8 mouse cellular contexts compared by ENCODE assay signal in the genomic region with DNA sequence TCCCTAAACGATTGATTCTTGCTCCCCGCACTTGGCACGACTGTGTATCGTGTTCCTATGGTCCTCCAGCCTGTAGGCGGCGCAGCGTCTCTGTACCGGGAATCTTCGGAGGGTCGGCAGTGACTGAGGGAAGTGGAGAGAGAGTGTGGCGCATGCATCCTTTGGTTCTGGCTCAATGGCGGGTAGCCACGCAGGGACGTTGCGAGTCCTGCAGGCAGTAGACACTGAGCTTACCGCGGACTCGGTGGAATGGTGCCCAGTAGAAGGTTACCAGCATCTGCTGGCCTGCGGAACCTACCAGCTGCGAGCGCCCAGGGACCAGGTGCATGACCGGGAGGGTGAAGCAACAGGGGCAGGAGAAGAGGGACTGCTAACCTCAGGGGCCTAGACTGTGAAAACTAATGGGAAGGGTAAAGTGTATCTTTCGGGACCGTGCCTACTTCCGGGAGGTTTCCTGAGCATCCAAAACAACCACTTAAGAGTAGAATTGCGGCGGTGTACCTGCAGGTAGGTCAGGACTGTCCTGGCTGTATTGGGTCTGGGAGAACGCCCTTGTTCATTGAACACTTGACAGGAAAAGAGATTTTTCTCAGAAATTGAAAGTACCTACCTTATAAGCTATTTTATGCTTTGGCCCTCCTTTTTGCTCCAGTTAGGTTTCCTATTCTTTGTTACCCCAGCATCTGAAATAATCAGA. TPM values are rescaled to one million over a fixed set of nuclear protein-coding genes. Genes with fewer than 3 reads are reported as not detected.
A peak's percentile ranks its signal among the peaks of the same experiment; 100 is the strongest.
DNase-seq lines count a peak whose midpoint lies in the region; ATAC-seq and TF ChIP-seq lines count a peak whose summit lies in the region.

A gene (plus strand): TSS at position 97 of the 697 bp plus-strand sequence.

- peak; percentile 54; the same call in 1 of the 2 replicates for TF ChIP-seq EP300 in ES-Bruce4 (IDR thresholded peaks at IDR 0.05; ENCODE audit: insufficient read depth, low read depth, low read length)

- peak within 1 kb of the TSS; percentile 78 for H3K4me2 ChIP-seq in forebrain, embryonic 14.5 days (ENCODE audit: low read length)

- H3K27ac ChIP-seq in ES-Bruce4 (ENCODE audit: insufficient read depth, low read length): no peak within 1 kb of the TSS
- H3K27ac ChIP-seq in forebrain, embryonic 14.5 days (ENCODE audit: low read depth, low read length): 0 out of 2 replicates have a peak within 1 kb of the TSS, but pooled peaks have one; percentile 9

- H3K4me1 ChIP-seq in ES-Bruce4 (ENCODE audit: control insufficient read depth, insufficient read depth, low read length): peaks cover 1% of the 10 kb centered on the region
- H3K4me1 ChIP-seq in forebrain, embryonic 14.5 days (ENCODE audit: control insufficient read depth, insufficient read depth, low read length): peaks cover 6% of the 10 kb centered on the region
- H3K4me1 ChIP-seq in lung, adult 2 months (ENCODE audit: control insufficient read depth, insufficient read depth, low read length): 0 out of 2 replicates have a peak, but pooled peaks cover 5% of the 10 kb centered on the region

- intact Hi-C loops in heart, postnatal 14 days (cut with DNase I): loop anchor here (5.0 kb wide), 1 partner anchor 40 kb away; no protein-coding TSS in a partner anchor

- peak within 1 kb of the TSS; percentile 67 for H3K9ac ChIP-seq in ES-Bruce4 (ENCODE audit: low read depth, poor library complexity, severe bottlenecking)
- peak within 1 kb of the TSS; percentile 90 for H3K9ac ChIP-seq in forebrain, embryonic 14.5 days (ENCODE audit: low read length)

- peak; percentile 94 for DNase-seq in forebrain, embryonic 14.5 days (ENCODE audit: low spot score)
- peak; percentile 84 to 90 for DNase-seq in heart, postnatal 14 days
- peak; percentile 86 to 91 for DNase-seq in layer of hippocampus, adult 18-20 months (ENCODE audit: low spot score in 2 of 2)
- peak; percentile 83 for DNase-seq in lung, adult 2 months
- DNase-seq in thymus, adult 18-20 months: peak; percentile 65 to 71

- H3K36me3 ChIP-seq in ES-Bruce4 (ENCODE audit: control insufficient read depth, insufficient read depth, low read length, poor library complexity, severe bottlenecking): peaks cover 43% of the 10 kb centered on the region
- peaks cover 55% of the 10 kb centered on the region for H3K36me3 ChIP-seq in forebrain, embryonic 14.5 days (ENCODE audit: control insufficient read depth, insufficient read depth, low read length)

- no peaks in the 10 kb centered on the region for H3K27me3 ChIP-seq in ES-Bruce4 (ENCODE audit: control insufficient read depth, insufficient read depth, low read length, poor library complexity, severe bottlenecking)
- no peaks in the 10 kb centered on the region for H3K27me3 ChIP-seq in forebrain, embryonic 14.5 days (replicated peaks; ENCODE audit: control insufficient read depth, insufficient read depth, low read length)

- peak; percentile 97 for TF ChIP-seq CTCF in ES-Bruce4 (IDR thresholded peaks at IDR 0.05; ENCODE audit: low read depth, low read length)
- peak; percentile 85 for TF ChIP-seq CTCF in lung, adult 2 months (IDR thresholded peaks at IDR 0.05; ENCODE audit: insufficient read depth, low read length)

- ATAC-seq in cerebellum, adult (ENCODE audit: insufficient number of reproducible peaks, low FRiP score, low TSS enrichment): peak; percentile 83
- ATAC-seq in forebrain, embryonic 14.5 days: peak; percentile 97
- ATAC-seq in neutrophil, adult 5-6 weeks (ENCODE audit: extremely low read depth, insufficient number of reproducible peaks, low FRiP score, poor library complexity, severe bottlenecking): peak; percentile 96

- peak within 1 kb of the TSS; percentile 88 for H3K4me3 ChIP-seq in ES-Bruce4 (ENCODE audit: low read depth, low read length)
- peak within 1 kb of the TSS; percentile 76 for H3K4me3 ChIP-seq in forebrain, embryonic 14.5 days (ENCODE audit: low read depth, low read length)
- H3K4me3 ChIP-seq in lung, adult 2 months (replicated peaks; ENCODE audit: extremely low read depth, low read depth, low read length): peak within 1 kb of the TSS; percentile 97

- peak; percentile 87 for TF ChIP-seq POLR2A in ES-Bruce4 (IDR thresholded peaks at IDR 0.05; ENCODE audit: insufficient read depth, low read length)
- TF ChIP-seq POLR2A in lung, adult 2 months (IDR thresholded peaks at IDR 0.05; ENCODE audit: borderline replicate concordance, extremely low read depth, low read depth, low read length): peak; percentile 80; the same call in 1 of the 2 replicates

- 1% methylated on average over 28 of the region's 28 CpGs for WGBS in forebrain, embryonic 14.5 days
- WGBS in lung, adult 2 months: 2% methylated on average over 28 of the region's 28 CpGs

- no peaks in the 10 kb centered on the region for H3K9me3 ChIP-seq in ES-Bruce4 (replicated peaks; ENCODE audit: control insufficient read depth, insufficient read depth, low read length, poor library complexity, severe bottlenecking)
- H3K9me3 ChIP-seq in forebrain, embryonic 14.5 days (replicated peaks; ENCODE audit: control insufficient read depth, low read length): no peaks in the 10 kb centered on the region

RNA-seq across cellular contexts. Expression of the gene that starts here (rescaled TPM):
- 15.8 and 18.0 TPM in 2 replicates for polyA plus RNA-seq in ES-Bruce4 (2011; ENCODE audit: insufficient read depth, insufficient read length, low read depth, missing spikeins)
- polyA plus RNA-seq in forebrain, embryonic 14.5 days (2014; fragmentation: Nextera tagmentation; extraction: Ambion mirVana): 38.0 and 44.3 TPM in 2 replicates
- 1 to 10 TPM; 4.6 to 5.2 TPM for total RNA-seq in heart, postnatal 14 days (2021)
- 10 to 100 TPM; 34.1 to 34.2 TPM for total RNA-seq in layer of hippocampus, adult 18-20 months (2021)
- polyA plus RNA-seq in lung, adult 2 months (2012; rRNA removed): 12.8 and 17.6 TPM in 2 replicates
- 10.1 and 11.3 TPM in 2 replicates for total RNA-seq in neutrophil, adult 5-6 weeks (2017)
